Mouse (Mus musculus) right cerebral cortex, postnatal 4 days (tissue): ENCODE measurements at regions not wholly inside any gene's neighbourhood (a gene's known extent, or its start where the extent isn't known, plus 50 kb on each side); places are given as distances from the start of the nearest gene placed in this dataset.

Source experiments
- DNase-seq: peaks from one replicate; pipeline ENCODE4 v3.0.0-alpha.2; 2022

GRCm38 (mm10) chr2:19049877-19050731 lies 52.0 kb downstream of the 4930426L09Rik start:
- no peak for DNase-seq

GRCm38 (mm10) chr2:19055500-19055899 lies 57.4 kb downstream of the 4930426L09Rik start:
- DNase-seq: no peak

DNA sequence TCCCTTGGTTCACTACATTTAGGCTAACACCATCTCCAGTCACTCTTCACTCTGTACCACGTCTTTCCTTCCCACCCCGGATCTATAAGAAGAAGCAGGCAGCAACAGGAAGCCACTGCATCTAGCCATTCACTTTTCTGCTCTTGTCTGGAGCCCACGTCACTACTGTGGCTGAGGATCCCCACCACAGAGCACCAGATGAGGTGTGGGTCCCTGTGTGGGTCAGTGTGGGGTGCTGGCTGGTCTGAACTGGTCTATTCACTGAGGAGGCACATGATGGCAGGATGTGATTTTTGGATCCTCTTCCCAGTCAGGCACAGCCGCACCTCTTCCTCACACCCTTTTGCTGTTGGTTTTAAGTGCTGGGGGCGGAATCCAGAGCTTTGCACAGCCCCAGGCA lies 59.7 kb downstream of the 4930426L09Rik start:
- DNase-seq: no peak

DNA sequence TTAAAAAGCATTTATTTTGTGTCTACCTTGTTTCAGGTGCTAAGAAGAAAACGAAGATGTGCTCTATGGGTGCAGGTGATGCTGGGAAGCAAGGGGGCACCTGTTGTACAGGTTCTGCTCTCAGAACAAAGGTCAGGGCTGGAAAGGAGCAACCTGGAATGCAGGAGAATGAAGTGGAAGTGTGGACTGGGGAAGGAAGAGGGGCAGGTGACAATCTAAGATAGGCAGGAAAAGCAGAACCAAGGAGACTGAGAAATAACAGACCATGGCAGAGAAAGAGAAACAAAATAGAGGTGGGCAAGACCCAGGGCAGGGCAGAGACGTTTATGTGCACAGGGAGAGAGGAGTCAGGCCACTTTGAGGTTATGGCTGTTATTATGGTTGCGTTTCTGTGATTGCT lies 60.6 kb downstream of the 4930426L09Rik start:
- no peak for DNase-seq

DNA sequence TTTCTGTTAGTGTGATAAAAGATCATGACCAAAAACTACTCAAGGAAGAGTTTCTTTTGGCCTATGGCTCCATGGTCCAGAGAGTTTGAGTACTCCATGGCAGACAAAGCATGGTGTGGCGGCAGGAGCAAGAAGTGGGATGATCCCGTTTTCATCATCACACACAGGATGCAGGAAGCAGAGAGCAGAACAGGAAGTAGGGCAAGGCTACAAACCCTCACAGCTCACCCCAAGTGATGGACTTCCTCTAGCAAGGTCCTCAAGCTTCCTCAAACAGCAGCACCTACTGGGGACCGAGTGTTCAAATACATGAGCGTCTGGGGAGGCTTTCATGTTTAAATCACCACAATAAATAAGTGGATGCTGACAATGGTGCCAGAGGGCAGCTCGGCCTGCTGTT lies 61.1 kb downstream of the 4930426L09Rik start:
- no peak for DNase-seq

DNA sequence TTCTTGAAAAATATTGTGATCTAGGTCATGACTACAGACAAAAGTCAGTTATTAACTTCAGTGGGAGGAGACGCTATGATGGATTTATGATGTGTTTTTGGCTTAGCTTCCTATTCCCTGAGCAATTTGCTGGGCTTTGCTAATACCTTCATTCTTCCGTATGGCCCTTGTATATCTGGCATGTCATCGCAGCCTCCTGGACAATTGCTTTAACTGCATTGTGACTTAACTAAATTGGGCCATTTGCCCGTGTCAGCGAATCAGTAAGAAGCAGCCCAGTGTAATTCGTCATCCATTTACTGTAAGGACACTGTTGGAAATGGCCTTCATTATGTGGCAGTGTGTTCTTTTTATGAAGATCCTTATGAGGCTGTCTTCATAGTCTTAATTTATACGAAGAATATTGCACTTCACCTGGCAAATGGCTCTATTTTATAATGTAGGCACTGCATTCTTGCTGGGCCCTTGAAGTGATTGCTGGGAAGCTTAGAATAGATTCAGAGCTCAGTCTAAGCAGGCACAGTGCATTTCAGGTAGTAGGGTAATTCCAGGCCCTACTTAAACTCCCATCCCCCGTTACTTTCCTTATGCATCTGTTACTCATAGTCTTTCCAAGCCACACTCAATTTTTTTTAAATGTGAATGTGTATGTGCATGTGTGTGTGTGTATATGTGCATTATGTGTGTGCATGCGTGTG lies 62.2 kb downstream of the 4930426L09Rik start:
- DNase-seq: no peak

DNA sequence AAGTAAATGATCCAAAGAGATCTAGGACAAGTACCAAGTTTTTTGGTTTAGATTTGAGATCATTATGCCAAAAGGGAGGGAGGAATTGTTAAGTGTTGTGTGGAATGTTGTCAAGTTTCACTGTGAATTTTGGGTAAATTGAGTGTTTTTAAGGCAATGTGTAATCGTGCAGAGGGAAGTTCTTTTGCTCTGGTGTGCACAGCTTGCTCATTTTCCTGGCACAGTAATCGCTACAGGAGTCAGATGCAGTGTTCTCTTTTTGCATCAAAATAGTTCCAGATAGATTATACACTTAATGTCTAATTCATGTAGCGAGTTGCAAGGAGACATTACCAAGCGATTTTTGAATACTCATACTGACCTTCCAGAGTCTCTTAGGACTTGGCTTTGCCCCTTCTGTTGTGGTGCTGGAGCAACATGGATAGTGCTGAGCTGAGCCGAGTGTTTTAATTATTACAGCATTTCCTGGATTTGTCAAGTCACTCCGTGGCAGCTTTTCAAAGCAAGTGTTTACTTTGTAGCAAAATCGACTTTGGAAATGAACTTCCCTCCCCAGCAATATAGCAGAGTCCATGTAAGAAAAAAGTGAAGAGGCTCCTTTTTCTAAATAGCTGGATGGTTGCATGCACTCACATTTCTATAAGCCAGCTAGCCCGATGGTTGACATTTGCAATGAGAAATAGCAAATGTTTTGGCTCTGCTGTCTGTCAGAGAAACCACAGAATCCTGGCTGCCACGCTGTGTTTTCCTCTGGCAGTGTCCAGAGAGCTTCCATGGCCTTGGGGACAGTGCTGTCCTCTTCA lies 66.6 kb downstream of the 4930426L09Rik start:
- DNase-seq: no peak

DNA sequence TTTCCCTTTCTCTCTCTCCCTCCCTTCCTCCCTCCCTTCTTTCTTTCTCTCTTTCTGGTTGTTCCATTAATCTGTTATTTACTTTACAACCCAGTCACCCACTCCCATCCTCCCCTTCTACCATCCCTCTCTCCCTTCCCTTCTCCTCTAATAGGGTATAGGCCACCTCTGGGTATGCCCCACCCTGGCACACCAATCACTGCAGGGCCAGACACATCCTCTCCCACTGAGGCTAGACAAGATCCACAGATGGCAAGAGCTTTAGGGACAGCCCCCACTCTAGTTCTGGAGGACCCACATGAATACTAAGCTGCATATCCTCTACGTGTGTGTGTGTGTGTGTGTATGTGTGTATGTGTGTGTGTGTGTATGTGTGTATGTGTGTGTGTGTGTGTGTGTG lies 67.4 kb downstream of the 4930426L09Rik start:
- DNase-seq: no peak

DNA sequence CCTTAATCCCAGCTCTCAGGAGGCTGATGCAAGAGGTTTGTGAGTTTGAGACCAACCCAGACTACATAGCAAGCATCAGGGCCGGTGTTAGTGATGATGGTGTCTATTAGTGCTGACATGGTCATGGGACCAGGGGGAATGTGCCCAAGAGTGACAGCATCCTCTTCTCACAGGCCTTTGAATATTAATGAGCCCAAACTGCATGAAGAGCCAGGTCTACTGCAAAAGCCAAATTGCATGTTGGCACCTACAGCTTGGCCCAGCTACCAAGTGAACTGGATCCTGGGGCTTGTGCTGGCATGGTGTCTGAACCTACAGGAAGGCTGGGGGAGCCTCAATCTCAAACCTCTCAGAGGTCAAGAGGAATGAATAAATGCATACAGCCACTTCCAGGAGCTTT lies 70.0 kb downstream of the 4930426L09Rik start:
- DNase-seq: no peak

GRCm38 (mm10) chr2:19083816-19084215 lies 85.7 kb downstream of the 4930426L09Rik start:
- no peak for DNase-seq

GRCm38 (mm10) chr2:19085105-19085504 lies 87.0 kb downstream of the 4930426L09Rik start:
- DNase-seq: no peak

- DNase-seq: no peak
Observed at GRCm38 (mm10) chr2:19086167-19086566, 88.0 kb downstream of the 4930426L09Rik start.

DNA sequence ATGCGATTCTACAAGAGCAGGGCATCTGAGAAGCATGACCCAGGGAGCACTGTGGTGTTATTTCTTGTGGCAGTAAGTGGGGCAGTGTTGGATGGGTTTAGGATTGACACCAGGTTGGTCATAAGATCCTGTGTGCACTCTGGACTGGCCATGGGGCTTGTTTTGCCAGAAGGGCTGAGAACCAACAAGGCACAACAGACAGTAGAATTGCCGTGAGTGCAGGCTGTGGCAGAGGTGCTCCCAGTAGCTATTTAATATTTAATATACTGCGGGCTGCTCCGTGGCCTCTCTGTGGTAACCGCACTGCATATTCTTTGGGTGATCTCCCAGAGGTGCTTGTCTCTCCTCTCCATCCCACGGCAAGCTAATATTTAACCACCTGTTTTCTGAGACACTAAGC lies 88.5 kb downstream of the 4930426L09Rik start:
- DNase-seq: no peak

DNA sequence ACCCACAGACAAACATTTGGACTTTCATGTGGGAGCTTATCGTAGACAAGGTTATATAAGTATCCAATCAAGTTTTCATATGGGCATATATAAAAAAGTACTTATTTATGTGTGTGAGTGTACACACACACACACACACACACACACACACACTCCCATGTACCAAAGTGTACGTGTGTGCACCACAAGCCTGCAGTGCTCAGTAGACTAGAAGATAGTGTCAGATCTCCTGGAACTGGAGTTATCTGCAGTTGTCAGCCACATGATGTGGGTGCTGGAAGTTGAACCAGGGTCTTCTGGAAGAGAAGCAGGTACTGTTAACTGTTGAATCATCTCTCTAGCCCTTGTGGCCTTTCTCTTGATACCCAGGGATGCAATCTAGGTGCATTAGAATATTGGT lies 99.7 kb upstream of the Armc3 start:
- DNase-seq: no peak

- no peak for DNase-seq
Observed at GRCm38 (mm10) chr2:19108753-19109152, 90.3 kb upstream of the Armc3 start.

DNA sequence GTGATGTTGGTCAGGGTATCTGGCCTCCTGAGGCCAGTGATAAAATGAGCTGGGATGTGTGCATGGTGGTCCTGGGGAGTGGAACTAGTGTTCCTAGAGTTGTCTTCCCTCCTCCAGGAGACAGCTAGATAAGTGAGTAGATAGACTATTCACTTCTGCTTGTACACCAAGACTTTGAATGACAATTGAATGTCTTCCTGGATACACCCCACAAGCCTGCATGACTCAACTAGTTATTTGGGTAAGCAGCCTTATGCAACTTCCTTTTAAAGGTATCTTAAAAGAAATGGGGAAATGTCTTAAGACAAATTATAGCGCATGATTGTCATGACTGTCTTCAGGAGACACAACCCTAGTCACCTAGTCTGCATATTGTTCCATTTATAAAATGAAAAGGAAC lies 79.2 kb upstream of the Armc3 start:
- no peak for DNase-seq

- DNase-seq: no peak
Observed at GRCm38 (mm10) chr2:19132864-19133263, 66.2 kb upstream of the Armc3 start.

- DNase-seq: no peak
Observed at GRCm38 (mm10) chr2:19142586-19142985, 56.5 kb upstream of the Armc3 start.

- no peak for DNase-seq
Observed at GRCm38 (mm10) chr2:19145412-19145811, 53.7 kb upstream of the Armc3 start.

GRCm38 (mm10) chr2:19145881-19146280 lies 53.2 kb upstream of the Armc3 start:
- DNase-seq: no peak

DNA sequence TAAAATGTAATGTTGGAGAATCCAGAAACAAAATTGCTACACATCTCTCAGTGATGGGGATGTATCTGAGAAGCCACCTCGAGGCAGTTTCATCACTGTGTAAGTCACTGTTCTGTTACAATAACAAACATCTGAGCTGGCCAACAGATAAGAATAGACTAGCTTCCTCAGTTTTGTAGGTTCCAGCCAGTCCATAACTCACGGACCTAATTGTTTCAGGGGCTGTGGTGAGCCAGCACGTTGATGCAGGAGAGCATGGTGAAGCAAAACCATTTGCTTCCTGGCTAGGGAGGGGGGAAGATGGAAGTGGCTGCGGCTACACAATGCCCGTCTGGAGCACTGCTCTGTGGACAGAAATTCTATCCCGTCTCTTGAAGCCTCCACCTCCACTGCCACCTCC lies 52.8 kb upstream of the Armc3 start:
- no peak for DNase-seq

DNA sequence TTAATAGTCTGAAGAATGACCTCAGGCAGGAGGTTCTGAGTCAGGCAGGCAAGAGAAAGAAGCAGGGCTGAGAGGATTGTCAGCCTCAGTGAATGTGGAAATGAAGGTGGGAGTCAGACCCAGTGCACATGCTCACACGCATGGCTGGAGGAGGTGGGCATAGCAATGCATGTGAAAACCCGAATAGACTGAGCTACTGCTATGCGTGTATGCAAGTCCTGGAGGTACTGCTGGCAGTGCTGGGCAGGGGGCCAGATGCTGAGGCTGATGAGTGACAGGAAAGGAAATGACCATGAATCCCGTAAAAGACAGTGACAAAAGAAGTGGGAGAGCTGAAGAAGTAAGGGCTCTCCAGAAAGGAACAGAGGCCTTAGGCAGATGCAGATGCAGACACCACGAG lies 50.3 kb upstream of the Armc3 start:
- peak; percentile 24 for DNase-seq
